Mouse (Mus musculus) MEL (cell line): ENCODE results near the gene Uba52. TPM values are rescaled to one million over a fixed set of nuclear protein-coding genes. Genes with fewer than 3 reads are reported as not detected.
A peak's percentile ranks its signal among the peaks of the same experiment; 100 is the strongest.

Experiments
- DNase-seq: peaks from one replicate; pipeline ENCODE4 v3.0.0; 2011; ENCODE audit warnings: low read depth, low spot score
- H3K27ac ChIP-seq: 2 replicates; pipeline ENCODE4 v1.5.1; 2012; ENCODE audit warnings: low read depth, mild to moderate bottlenecking, control low read depth, low read length, moderate library complexity; ENCODE audit not compliant: control insufficient read depth
- H3K27me3 ChIP-seq, 2 experiments: fragments of 150-350 bp in 1 of 2; sonication (generic) in 1 of 2; 2 replicates each; pipeline ENCODE4 v1.6.1; 2012; ENCODE audit warnings: low read length in 2 of 2, mild to moderate bottlenecking in 2 of 2, improper control_type of control experiment in 1 of 2, moderate library complexity in 1 of 2; ENCODE audit not compliant: insufficient read depth in 2 of 2, control insufficient read depth in 1 of 2
- H3K36me3 ChIP-seq, 2 experiments: 2 replicates each; pipeline ENCODE4 v1.6.1; 2012 to 2014; ENCODE audit warnings: low read length in 2 of 2, improper control_type of control experiment in 1 of 2, inconsistent platforms in 1 of 2, mild to moderate bottlenecking in 1 of 2; ENCODE audit not compliant: insufficient read depth in 2 of 2, control insufficient read depth in 1 of 2
- H3K4me1 ChIP-seq, 2 experiments: fragments of 150-350 bp in 1 of 2; sonication (generic) in 1 of 2; 2 replicates each; pipeline ENCODE4 v1.6.1; 2012; ENCODE audit warnings: low read length in 2 of 2, improper control_type of control experiment in 1 of 2, mild to moderate bottlenecking in 1 of 2; ENCODE audit not compliant: insufficient read depth in 2 of 2, control insufficient read depth in 1 of 2
- H3K4me3 ChIP-seq, 2 experiments: fragments of 150-350 bp in 1 of 2; sonication (generic) in 1 of 2; 2 replicates each; pipeline ENCODE4 v1.5.1; 2012; ENCODE audit warnings: low read depth in 2 of 2, low read length in 2 of 2, mild to moderate bottlenecking in 2 of 2, moderate library complexity in 2 of 2, control low read depth in 1 of 2, improper control_type of control experiment in 1 of 2; ENCODE audit not compliant: control insufficient read depth in 1 of 2, insufficient read depth in 1 of 2
- H3K79me2 ChIP-seq: 2 replicates; pipeline ENCODE4 v1.6.1; 2012; ENCODE audit warnings: mild to moderate bottlenecking, low read length, moderate library complexity; ENCODE audit not compliant: control insufficient read depth, poor library complexity, insufficient read depth
- H3K9ac ChIP-seq: 2 replicates; pipeline ENCODE4 v1.6.1; 2012; ENCODE audit warnings: low read depth, mild to moderate bottlenecking, control low read depth, low read length, moderate library complexity; ENCODE audit not compliant: control insufficient read depth, poor library complexity, severe bottlenecking
- H3K9me3 ChIP-seq: fragments of 150-350 bp; sonication (generic); replicated peaks from 2 replicates; pipeline ENCODE4 v1.6.1; 2012; ENCODE audit warnings: mild to moderate bottlenecking, low read length, improper control_type of control experiment, moderate library complexity; ENCODE audit not compliant: insufficient read depth
- BHLHE40 ChIP-seq: IDR thresholded peaks from 2 replicates; pipeline ENCODE4 v1.6.1; 2012; ENCODE audit warnings: low read depth, mild to moderate bottlenecking, inconsistent platforms, low read length, improper control_type of control experiment, borderline replicate concordance
- CHD1 ChIP-seq: IDR thresholded peaks from 2 replicates; pipeline ENCODE4 v1.6.1; 2012; ENCODE audit warnings: low read depth, mild to moderate bottlenecking, inconsistent platforms, low read length, improper control_type of control experiment
- CHD2 ChIP-seq: IDR thresholded peaks from 2 replicates; pipeline ENCODE4 v1.6.1; 2011; ENCODE audit warnings: low read length, improper control_type of control experiment
- CTCF ChIP-seq, 3 experiments: IDR thresholded peaks in 2 of 3; conservative IDR thresholded peaks in 1 of 3; 2 replicates each; pipeline ENCODE4 v1.5.1; 2011 to 2012; ENCODE audit warnings: low read length in 3 of 3, low read depth in 2 of 3, mild to moderate bottlenecking in 2 of 3, improper control_type of control experiment in 1 of 3, inconsistent platforms in 1 of 3, mixed read lengths in 1 of 3, moderate library complexity in 1 of 3; ENCODE audit not compliant: control insufficient read depth in 1 of 3, insufficient read depth in 1 of 3, poor library complexity in 1 of 3, severe bottlenecking in 1 of 3
- E2F4 ChIP-seq: IDR thresholded peaks from 2 replicates; pipeline ENCODE4 v1.6.1; 2011; ENCODE audit warnings: low read depth, low read length, improper control_type of control experiment, borderline replicate concordance
- EP300 ChIP-seq, 2 experiments: IDR thresholded peaks; 2 replicates each; pipeline ENCODE4 v1.6.1; 2011; ENCODE audit warnings: improper control_type of control experiment in 2 of 2, low read length in 2 of 2, low read depth in 1 of 2, mild to moderate bottlenecking in 1 of 2
- GABPA ChIP-seq: IDR thresholded peaks from 2 replicates; pipeline ENCODE4 v1.6.1; 2012; ENCODE audit warnings: low read depth, mild to moderate bottlenecking, inconsistent platforms, low read length, improper control_type of control experiment, moderate library complexity
- GATA1 ChIP-seq: IDR thresholded peaks from 2 replicates; pipeline ENCODE4 v1.6.1; 2011; ENCODE audit warnings: low read depth, low read length, improper control_type of control experiment
- HCFC1 ChIP-seq: IDR thresholded peaks from 2 replicates; pipeline ENCODE4 v1.6.1; 2012; ENCODE audit warnings: low read depth, mild to moderate bottlenecking, inconsistent platforms, low read length, improper control_type of control experiment, moderate library complexity
- JUND ChIP-seq: IDR thresholded peaks from 2 replicates; pipeline ENCODE4 v1.6.1; 2011; ENCODE audit warnings: low read depth, mild to moderate bottlenecking, improper control_type of control experiment, low read length
- MAFK ChIP-seq: IDR thresholded peaks from 2 replicates; pipeline ENCODE4 v1.6.1; 2011; ENCODE audit warnings: low read depth, mild to moderate bottlenecking, low read length, improper control_type of control experiment, borderline replicate concordance
- MAX ChIP-seq: IDR thresholded peaks from 2 replicates; pipeline ENCODE4 v1.6.1; 2011; ENCODE audit warnings: low read length, improper control_type of control experiment
- MAZ ChIP-seq: IDR thresholded peaks from 2 replicates; pipeline ENCODE4 v1.6.1; 2012; ENCODE audit warnings: low read depth, mild to moderate bottlenecking, inconsistent platforms, low read length, improper control_type of control experiment
- MEF2A ChIP-seq: IDR thresholded peaks from 2 replicates; pipeline ENCODE4 v1.6.1; 2014; ENCODE audit warnings: low read depth, mild to moderate bottlenecking, inconsistent platforms, low read length, improper control_type of control experiment; ENCODE audit not compliant: poor library complexity, insufficient replicate concordance, severe bottlenecking; ENCODE audit errors: extremely low read depth
- MXI1 ChIP-seq: IDR thresholded peaks from 2 replicates; pipeline ENCODE4 v1.6.1; 2011; ENCODE audit warnings: mild to moderate bottlenecking, low read depth, low read length, improper control_type of control experiment
- MYB ChIP-seq: IDR thresholded peaks from 2 replicates; pipeline ENCODE4 v1.6.1; 2011; ENCODE audit warnings: mild to moderate bottlenecking, low read depth, low read length, improper control_type of control experiment
- MYC ChIP-seq: IDR thresholded peaks from 2 replicates; pipeline ENCODE4 v1.6.1; 2011; ENCODE audit warnings: low read depth, mild to moderate bottlenecking, low read length, improper control_type of control experiment, moderate library complexity
- NELFE ChIP-seq: IDR thresholded peaks from 2 replicates; pipeline ENCODE4 v1.6.1; 2011; ENCODE audit warnings: low read depth, low read length, improper control_type of control experiment
- NRF1 ChIP-seq: IDR thresholded peaks from 2 replicates; pipeline ENCODE4 v1.6.1; 2014; ENCODE audit warnings: low read depth, mild to moderate bottlenecking, inconsistent platforms, low read length, improper control_type of control experiment, moderate library complexity; ENCODE audit not compliant: poor library complexity, insufficient read depth, severe bottlenecking
- POLR2A ChIP-seq, 2 experiments: IDR thresholded peaks; 2 replicates each; pipeline ENCODE4 v1.6.1; 2011 to 2012; ENCODE audit warnings: low read length in 2 of 2, mild to moderate bottlenecking in 2 of 2, control low read depth in 1 of 2, improper control_type of control experiment in 1 of 2, low read depth in 1 of 2, moderate library complexity in 1 of 2; ENCODE audit not compliant: control insufficient read depth in 1 of 2, insufficient read depth in 1 of 2, poor library complexity in 1 of 2
- RCOR1 ChIP-seq: IDR thresholded peaks from 2 replicates; pipeline ENCODE4 v1.6.1; 2012; ENCODE audit warnings: low read depth, mild to moderate bottlenecking, inconsistent platforms, low read length, improper control_type of control experiment
- SIN3A ChIP-seq: IDR thresholded peaks from 2 replicates; pipeline ENCODE4 v1.6.1; 2012; ENCODE audit warnings: low read length, improper control_type of control experiment, inconsistent platforms
- SMC3 ChIP-seq: IDR thresholded peaks from 2 replicates; pipeline ENCODE4 v1.6.1; 2011; ENCODE audit warnings: low read depth, low read length, improper control_type of control experiment
- TAL1 ChIP-seq: IDR thresholded peaks from 2 replicates; pipeline ENCODE4 v1.6.1; 2012; ENCODE audit warnings: mild to moderate bottlenecking, inconsistent platforms, low read length, moderate library complexity, mixed read lengths
- TBP ChIP-seq: IDR thresholded peaks from 2 replicates; pipeline ENCODE4 v1.8.0; 2011; ENCODE audit warnings: low read depth, low read length, improper control_type of control experiment
- TCF12 ChIP-seq: IDR thresholded peaks from 2 replicates; pipeline ENCODE4 v1.6.1; 2014; ENCODE audit warnings: low read depth, mild to moderate bottlenecking, inconsistent platforms, low read length, improper control_type of control experiment, moderate library complexity
- ZC3H11A ChIP-seq: IDR thresholded peaks from 2 replicates; pipeline ENCODE4 v1.6.1; 2012; ENCODE audit warnings: low read depth, mild to moderate bottlenecking, inconsistent platforms, low read length, improper control_type of control experiment
- ZKSCAN1 ChIP-seq: IDR thresholded peaks from 2 replicates; pipeline ENCODE4 v1.6.1; 2012; ENCODE audit warnings: low read depth, mild to moderate bottlenecking, inconsistent platforms, low read length, improper control_type of control experiment, moderate library complexity
- ZNF384 ChIP-seq: IDR thresholded peaks from 2 replicates; pipeline ENCODE4 v1.6.1; 2012; ENCODE audit warnings: low read depth, mild to moderate bottlenecking, inconsistent platforms, low read length, improper control_type of control experiment
- polyA plus RNA-seq, 2 experiments: library from polyadenylated mRNA; stranded (reverse) in 1 of 2; unstranded in 1 of 2; fragments of >175 nt in 1 of 2; fragments of >200 nt in 1 of 2; gene quantifications; 2 replicates each; pipeline versions ENCODE4 v1.2.1 to v1.2.4; 2012; ENCODE audit warnings: low replicate concordance in 2 of 2, low read depth in 1 of 2; ENCODE audit not compliant: insufficient read length in 2 of 2, insufficient read depth in 1 of 2, missing spikeins in 1 of 2
- total RNA-seq: library from RNA; depleted of rRNA; stranded (reverse); fragments of 300-350 nt; gene quantifications from 2 replicates; pipeline ENCODE4 v1.2.3, GENCODE M21; 2012

Gene Uba52
- total and polyA plus RNA-seq, 3 experiments, result 2,814 to 3,633 TPM; not detected in 1

- TF ChIP-seq SMC3, result peak; percentile 16; the same call in 1 of the 2 replicates
- TF ChIP-seq EP300 (IDR thresholded peaks at IDR 0.05; ENCODE audit: low read depth in 1 of 2, low read length in 2 of 2), result 0 out of 4 replicates have a peak, but pooled peaks have one; percentile 20 to 24
- 0 out of 2 replicates have a peak, but pooled peaks have one; percentile 50 for TF ChIP-seq JUND
- TF ChIP-seq TAL1, result no peak
- TF ChIP-seq E2F4, result no peak
- 0 out of 2 replicates have a peak, but pooled peaks have one; percentile 19 for TF ChIP-seq GATA1
- 0 out of 2 replicates have a peak, but pooled peaks have one; percentile 32 for TF ChIP-seq ZNF384
- TF ChIP-seq MAX, result peak; percentile 79
- 0 out of 2 replicates have a peak, but pooled peaks have one; percentile 0 for TF ChIP-seq MAZ
- TF ChIP-seq MXI1, result peak; percentile 86
- no peak for TF ChIP-seq TBP
- peak; percentile 45; the same call in 1 of the 2 replicates for TF ChIP-seq CHD2
- TF ChIP-seq NELFE, result peak; percentile 27; the same call in 1 of the 2 replicates
- peak; percentile 13; the same call in 1 of the 2 replicates for TF ChIP-seq SIN3A
- TF ChIP-seq, all 39 proteins: peak for 11
- Histone ChIP-seq H3K9ac (peak overlapping the region; percentile 88), H3K27ac (peak overlapping the region; percentile 82), H3K79me2 (peaks cover 16% of the 10 kb centered on the region), H3K4me3 (peak overlapping the region; percentile 54 to 84), H3K4me1 (peaks cover 3 to 35% of the 10 kb centered on the region in 2 experiments; a peak in 3 of 4 replicates), H3K27me3 (no peaks in the 10 kb centered on the region), H3K9me3 (no peaks in the 10 kb centered on the region), H3K36me3 (peaks cover 0 to 18% of the 10 kb centered on the region in 2 experiments; a peak in 2 of 4 replicates)
- DNase-seq, result peak; percentile 70
These were observed 8.1 kb downstream of the Uba52 start for GRCm38 (mm10) chr8:70502540-70502939.

- H3K4me1 ChIP-seq, result peaks cover 3 to 35% of the 10 kb centered on the region in 2 experiments; a peak in 3 of 4 replicates
These were observed 8.6 kb downstream of the Uba52 start for GRCm38 (mm10) chr8:70501820-70502529.

More at GRCm38 (mm10) chr8:70501820-70502529, 8.6 kb downstream of the Uba52 start:
- Histone ChIP-seq H3K27me3 (no peaks in the 10 kb centered on the region), H3K36me3 (peaks cover 0 to 18% of the 10 kb centered on the region in 2 experiments; a peak in 2 of 4 replicates), H3K4me3 (peak overlapping the region; percentile 54 to 84), H3K79me2 (peaks cover 16% of the 10 kb centered on the region), H3K9me3 (no peaks in the 10 kb centered on the region), H3K9ac (peak overlapping the region; percentile 88), H3K27ac (peak overlapping the region; percentile 82)
- DNase-seq, result peak; percentile 68
- no peak for TF ChIP-seq NRF1
- 0 out of 2 replicates have a peak, but pooled peaks have one; percentile 12 for TF ChIP-seq TCF12
- peak; percentile 66 for TF ChIP-seq CHD2
- TF ChIP-seq RCOR1, result no peak
- peak; percentile 45; the same call in 1 of the 2 replicates for TF ChIP-seq HCFC1
- TF ChIP-seq MYB, result no peak
- no peak for TF ChIP-seq MAFK
- TF ChIP-seq GABPA, result no peak
- TF ChIP-seq CHD1, result no peak
- no peak for TF ChIP-seq ZKSCAN1
- TF ChIP-seq MEF2A, result no peak
- no peak for TF ChIP-seq ZNF384
- no peak for TF ChIP-seq CTCF (IDR thresholded peaks at IDR 0.05 in 2 of 3, conservative IDR thresholded peaks at IDR 0.05 in 1 of 3; ENCODE audit: control insufficient read depth in 1 of 3, insufficient read depth in 1 of 3, low read depth in 2 of 3, low read length in 3 of 3, poor library complexity in 1 of 3, severe bottlenecking in 1 of 3)
- TF ChIP-seq SIN3A, result peak; percentile 27; the same call in 1 of the 2 replicates
- peak; percentile 40 for TF ChIP-seq MAX
- TF ChIP-seq ZC3H11A, result no peak
- no peak for TF ChIP-seq MXI1
- no peak for TF ChIP-seq E2F4
- TF ChIP-seq BHLHE40, result no peak; the same call in 1 of the 2 replicates
- TF ChIP-seq MYC, result 0 out of 2 replicates have a peak, but pooled peaks have one; percentile 11
- 0 out of 2 replicates have a peak, but pooled peaks have one; percentile 15 for TF ChIP-seq TBP
- TF ChIP-seq POLR2A (IDR thresholded peaks at IDR 0.05; ENCODE audit: control insufficient read depth in 1 of 2, insufficient read depth in 1 of 2, low read depth in 1 of 2, low read length in 2 of 2, poor library complexity in 1 of 2), result no peak
